Mouse (Mus musculus) monocyte, adult 59 days (primary cell): ENCODE measurements around the gene Gm13101. TPM values are rescaled to one million over a fixed set of nuclear protein-coding genes. Genes with fewer than 3 reads are reported as not detected.

Experiments
- total RNA-seq, 2 experiments: library from RNA; stranded (reverse); gene quantifications; one replicate each; pipeline ENCODE4 v1.2.4; 2023

The Gm13101 gene
- not detected for total RNA-seq

DNA sequence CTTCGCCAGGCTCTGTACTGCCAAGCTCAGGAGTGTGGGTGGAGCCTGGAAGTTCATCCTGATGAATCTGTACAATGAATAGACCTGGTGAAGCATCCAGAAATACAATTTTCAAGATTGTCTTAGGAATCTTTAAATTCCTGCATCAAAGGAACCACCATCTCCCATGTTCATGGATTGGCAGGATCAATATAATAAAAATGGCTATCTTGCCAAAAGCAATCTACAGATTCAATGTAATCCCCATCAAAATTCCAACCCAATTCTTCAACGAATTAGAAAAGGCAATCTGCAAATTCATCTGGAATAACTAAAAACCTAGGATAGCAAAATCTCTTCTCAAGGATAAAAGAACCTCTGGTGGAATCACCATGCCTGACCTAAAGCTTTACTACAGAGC is at the start of gene Gm13101:
TSS of gene Gm13101 (minus strand) at position 101 of the 400 bp plus-strand sequence.

DNA sequence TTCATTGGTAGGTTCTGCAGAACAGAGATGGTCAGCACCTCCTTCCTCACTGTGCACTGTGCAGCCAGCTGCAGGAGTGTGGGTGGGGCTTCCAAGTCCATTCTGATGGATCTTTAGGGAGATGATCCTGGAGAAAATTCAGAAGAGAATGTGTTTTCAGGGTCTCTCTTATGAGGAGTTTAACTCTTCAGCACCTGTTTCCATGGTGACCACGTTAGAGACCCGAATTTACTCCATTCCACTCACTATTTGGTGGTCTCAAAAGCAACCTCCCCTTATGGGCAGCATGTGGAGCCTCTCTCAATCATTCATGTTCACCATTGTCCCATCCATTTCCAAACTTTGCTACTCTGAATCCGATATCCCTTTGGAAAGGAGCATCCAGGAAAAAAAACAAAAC is 27.5 kb upstream of the Gm13101 start, which contains the start of gene Pramef17:
TSS of gene Pramef17 (minus strand) at position 101 of the 400 bp plus-strand sequence.

DNA sequence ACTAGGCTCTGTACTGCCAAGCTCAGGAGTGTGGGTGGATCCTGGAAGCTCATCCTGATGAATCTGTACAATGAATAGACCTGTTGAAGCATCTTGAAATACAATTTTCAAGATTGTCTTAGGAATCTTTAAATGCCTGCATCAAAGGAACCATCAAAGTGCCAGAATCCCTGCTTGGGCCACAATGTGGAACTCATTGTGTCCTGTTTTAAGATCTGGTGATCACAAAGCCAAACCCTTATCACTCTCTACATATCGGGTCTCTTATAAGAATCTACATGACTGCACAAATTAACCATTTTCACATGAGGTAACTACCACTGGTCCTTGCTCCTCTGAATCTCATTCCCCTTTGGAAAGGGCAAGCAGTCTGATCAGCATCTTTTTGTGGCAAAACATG is 15.8 kb downstream of the Gm13101 start, which contains the start of gene Pramef25:
TSS of gene Pramef25 (minus strand) at position 101 of the 400 bp plus-strand sequence.

Other genes with a start within 250 kb of the Gm13101 start
- gene Gm13078, start 247.5 kb downstream of the Gm13101 start, total RNA-seq: not detected
- not detected for gene Gm13023, start 177.6 kb downstream of the Gm13101 start, total RNA-seq
- not detected for gene Gm13084, start 150.9 kb downstream of the Gm13101 start, total RNA-seq
- not detected for gene Gm13103, start 120.5 kb downstream of the Gm13101 start, total RNA-seq
- not detected for gene Pramef6, start 66.6 kb downstream of the Gm13101 start, total RNA-seq
- gene Pramef25, start 15.9 kb downstream of the Gm13101 start, total RNA-seq: not detected
- not detected for gene Pramef17, start 27.4 kb upstream of the Gm13101 start, total RNA-seq
- not detected for gene Pramel4, start 92.2 kb upstream of the Gm13101 start, total RNA-seq
- not detected for gene Gm13102, start 139.5 kb upstream of the Gm13101 start, total RNA-seq
- not detected for gene Oog3, start 195.7 kb upstream of the Gm13101 start, total RNA-seq
- gene Oog2, start 223.8 kb upstream of the Gm13101 start, total RNA-seq: not detected
- gene C87977, start 246.4 kb upstream of the Gm13101 start, total RNA-seq: not detected